Mouse (Mus musculus) heart, embryonic 10.5 days (tissue): ENCODE data around the gene Cox8b. TPM values are rescaled to one million over a fixed set of nuclear protein-coding genes. Genes with fewer than 3 reads are reported as not detected.
A peak's percentile ranks its signal among the peaks of the same experiment; 100 is the strongest.

Experiments used
- DNase-seq: peaks from one replicate; pipeline ENCODE4 v3.0.0-alpha.2; 2017; ENCODE audit warnings: low spot score
- H3K27ac ChIP-seq: fragments of 300-500 bp; sonication (generic); 2 replicates; pipeline ENCODE4 v1.5.1; 2016; ENCODE audit warnings: mild to moderate bottlenecking
- H3K27me3 ChIP-seq: fragments of 300-500 bp; sonication (generic); 2 replicates; pipeline ENCODE4 v1.6.1; 2016; ENCODE audit warnings: mild to moderate bottlenecking; ENCODE audit not compliant: poor library complexity, insufficient read depth, severe bottlenecking
- H3K36me3 ChIP-seq: fragments of 300-500 bp; sonication (generic); 2 replicates; pipeline ENCODE4 v1.6.1; 2016; ENCODE audit warnings: mild to moderate bottlenecking, moderate library complexity
- H3K4me1 ChIP-seq: fragments of 300-500 bp; sonication (generic); 2 replicates; pipeline ENCODE4 v1.6.1; 2016; ENCODE audit warnings: mild to moderate bottlenecking
- H3K4me3 ChIP-seq: fragments of 300-500 bp; sonication (generic); 2 replicates; pipeline ENCODE4 v1.5.1; 2016; ENCODE audit warnings: mild to moderate bottlenecking, moderate library complexity
- H3K9me3 ChIP-seq: fragments of 300-500 bp; sonication (generic); 2 replicates; pipeline ENCODE4 v1.6.1; 2016; ENCODE audit warnings: mild to moderate bottlenecking, moderate library complexity
- WGBS: fragments of 180-500 bp; shearing (Covaris S2); methylation state at CpG from one replicate; pipeline ENCODE4 v1.1.7; 2016; 5-methylcytosine and 5-hydroxymethylcytosine counted together
- polyA plus RNA-seq: library from polyadenylated mRNA; unstranded; fragments of >200 nt; fragmentation: Nextera tagmentation; extraction: Ambion mirVana; gene quantifications from 2 replicates; pipeline ENCODE4 v1.2.1, GENCODE M21; 2016

The Cox8b gene
- polyA plus RNA-seq, 1 experiment from 2014 or later: 13.6 TPM

- H3K4me1 ChIP-seq: peaks cover 9% of the 10 kb centered on the region
- WGBS: under 1% methylated on average over 59 of the region's 59 CpGs
- peak; percentile 97 for DNase-seq
- no peaks in the 10 kb centered on the region for H3K27me3 ChIP-seq
- peaks cover 31% of the 10 kb centered on the region for H3K36me3 ChIP-seq
- peak within 1 kb of the TSS; percentile 92 for H3K27ac ChIP-seq
- H3K9me3 ChIP-seq: no peaks in the 10 kb centered on the region
- H3K4me3 ChIP-seq: peak within 1 kb of the TSS; percentile 98
Measured at GRCm38 (mm10) chr7:140881696-140882468, 18.4 kb downstream of the Cox8b start, which contains the start of the genes Psmd13 and Sirt3. TSS of gene Psmd13 (plus strand) at chr7:140881968. TSS of gene Sirt3 (minus strand) at chr7:140882309.

GRCm38 (mm10) chr7:140880865-140881515 is 19.3 kb downstream of the Cox8b start:
- peak overlapping the region; percentile 98 for H3K4me3 ChIP-seq
- WGBS: 17% methylated on average over 8 of the region's 8 CpGs
- no peaks in the 10 kb centered on the region for H3K9me3 ChIP-seq
- H3K36me3 ChIP-seq: peaks cover 31% of the 10 kb centered on the region
- DNase-seq: no peak
- H3K27ac ChIP-seq: peak overlapping the region; percentile 92
- peaks cover 9% of the 10 kb centered on the region for H3K4me1 ChIP-seq
- no peaks in the 10 kb centered on the region for H3K27me3 ChIP-seq

- Histone ChIP-seq H3K27me3 (no peaks in the 10 kb centered on the region), H3K4me3 (0 out of 2 replicates have a peak overlapping the region, but pooled peaks have one; percentile 98), H3K4me1 (peaks cover 9% of the 10 kb centered on the region), H3K27ac (no peak overlapping the region), H3K9me3 (no peaks in the 10 kb centered on the region), H3K36me3 (peaks cover 35% of the 10 kb centered on the region)
- DNase-seq: no peak
- 87% methylated on average over 3 of the region's 3 CpGs for WGBS
Measured at GRCm38 (mm10) chr7:140880419-140880818, 19.8 kb downstream of the Cox8b start.

GRCm38 (mm10) chr7:140879355-140879754 is 20.9 kb downstream of the Cox8b start:
- no peak overlapping the region for H3K27ac ChIP-seq
- H3K4me1 ChIP-seq: peaks cover 9% of the 10 kb centered on the region
- H3K36me3 ChIP-seq: peaks cover 45% of the 10 kb centered on the region
- no peaks in the 10 kb centered on the region for H3K27me3 ChIP-seq
- WGBS: 82% methylated on average over 7 of the region's 7 CpGs
- no peak for DNase-seq
- no peak overlapping the region for H3K4me3 ChIP-seq
- H3K9me3 ChIP-seq: no peaks in the 10 kb centered on the region

DNA sequence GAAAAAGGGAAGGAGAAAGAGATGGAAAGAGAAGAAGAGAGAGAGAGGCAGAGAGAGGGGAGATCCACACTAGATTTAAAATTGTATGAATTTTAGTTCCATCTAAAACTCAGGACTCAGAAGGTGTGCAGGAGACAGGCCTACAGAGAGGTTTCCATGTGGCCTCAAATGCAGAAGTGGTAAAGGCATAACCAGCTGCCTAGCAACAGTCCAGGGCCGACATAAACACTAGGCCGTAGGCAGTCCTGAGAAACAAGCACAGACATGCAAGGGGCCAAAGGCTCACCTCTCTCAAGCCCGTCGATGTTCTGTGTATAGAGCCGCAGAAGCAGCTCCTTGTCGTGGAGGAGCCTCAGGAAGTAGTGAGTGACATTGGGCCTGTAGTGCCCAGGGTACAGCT is 22.9 kb downstream of the Cox8b start:
- H3K27ac ChIP-seq: no peak overlapping the region

GRCm38 (mm10) chr7:140874224-140874623 is 26.0 kb downstream of the Cox8b start:
- Histone ChIP-seq H3K4me3 (no peak overlapping the region), H3K9me3 (no peaks in the 10 kb centered on the region), H3K27ac (no peak overlapping the region), H3K27me3 (no peaks in the 10 kb centered on the region), H3K4me1 (no peaks in the 10 kb centered on the region), H3K36me3 (peaks cover 50% of the 10 kb centered on the region)
- WGBS: 92% methylated on average over 4 of the region's 4 CpGs
- DNase-seq: no peak

More for the DNA sequence above, 22.9 kb downstream of the Cox8b start:
- Histone ChIP-seq H3K9me3 (no peaks in the 10 kb centered on the region), H3K36me3 (peaks cover 46% of the 10 kb centered on the region), H3K4me1 (peaks cover 3% of the 10 kb centered on the region; the same call in 1 of the 2 replicates), H3K27me3 (no peaks in the 10 kb centered on the region), H3K4me3 (no peak overlapping the region)
- DNase-seq: no peak
- 85% methylated on average over 6 of the region's 6 CpGs for WGBS

GRCm38 (mm10) chr7:140864761-140865160 is 35.5 kb downstream of the Cox8b start:
- Histone ChIP-seq H3K4me3 (no peak overlapping the region), H3K27ac (no peak overlapping the region), H3K9me3 (no peaks in the 10 kb centered on the region), H3K36me3 (peaks cover 78% of the 10 kb centered on the region), H3K4me1 (no peaks in the 10 kb centered on the region), H3K27me3 (no peaks in the 10 kb centered on the region)
- 86% methylated on average over 12 of the region's 12 CpGs for WGBS
- no peak for DNase-seq

GRCm38 (mm10) chr7:140860728-140861127 is 39.5 kb downstream of the Cox8b start:
- WGBS: 86% methylated on average over 5 of the region's 5 CpGs
- Histone ChIP-seq H3K4me3 (no peak overlapping the region), H3K36me3 (peaks cover 71% of the 10 kb centered on the region), H3K4me1 (peaks cover 21% of the 10 kb centered on the region), H3K27ac (no peak overlapping the region), H3K27me3 (no peaks in the 10 kb centered on the region), H3K9me3 (no peaks in the 10 kb centered on the region)
- no peak for DNase-seq

DNA sequence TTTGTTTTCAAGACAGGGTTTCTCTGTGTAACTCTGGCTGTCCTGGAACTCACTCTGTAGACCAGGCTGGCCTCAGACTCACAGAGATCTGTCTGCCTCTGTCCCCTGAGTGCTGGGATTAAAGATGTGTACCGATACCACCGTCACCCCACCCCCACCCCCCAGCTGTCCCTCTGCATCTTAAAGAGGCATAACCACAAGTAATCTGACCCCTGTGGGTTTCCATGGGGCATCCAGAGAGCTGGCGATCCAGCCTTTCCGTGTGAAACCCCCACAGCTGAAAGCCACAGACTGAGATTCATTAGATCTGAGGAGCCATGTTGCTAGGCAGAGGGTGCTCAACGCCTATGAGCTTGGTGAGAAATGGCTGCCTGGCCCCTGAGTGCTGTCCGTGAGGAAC is 40.2 kb downstream of the Cox8b start:
- no peak for DNase-seq
- peaks cover 28% of the 10 kb centered on the region for H3K4me1 ChIP-seq
- no peak overlapping the region for H3K4me3 ChIP-seq
- no peak overlapping the region for H3K27ac ChIP-seq
- H3K36me3 ChIP-seq: peaks cover 67% of the 10 kb centered on the region
- no peaks in the 10 kb centered on the region for H3K9me3 ChIP-seq
- 83% methylated on average over 6 of the region's 6 CpGs for WGBS
- no peaks in the 10 kb centered on the region for H3K27me3 ChIP-seq

GRCm38 (mm10) chr7:140858746-140859145 is 41.5 kb downstream of the Cox8b start:
- 0 out of 2 replicates have a peak overlapping the region, but pooled peaks have one; percentile 83 for H3K4me3 ChIP-seq
- no peaks in the 10 kb centered on the region for H3K9me3 ChIP-seq
- no peak for DNase-seq
- peak overlapping the region; percentile 91; the same call in 1 of the 2 replicates for H3K27ac ChIP-seq
- H3K36me3 ChIP-seq: peaks cover 66% of the 10 kb centered on the region
- no peaks in the 10 kb centered on the region for H3K27me3 ChIP-seq
- WGBS: 89% methylated on average over 8 of the region's 8 CpGs
- peaks cover 34% of the 10 kb centered on the region for H3K4me1 ChIP-seq

DNA sequence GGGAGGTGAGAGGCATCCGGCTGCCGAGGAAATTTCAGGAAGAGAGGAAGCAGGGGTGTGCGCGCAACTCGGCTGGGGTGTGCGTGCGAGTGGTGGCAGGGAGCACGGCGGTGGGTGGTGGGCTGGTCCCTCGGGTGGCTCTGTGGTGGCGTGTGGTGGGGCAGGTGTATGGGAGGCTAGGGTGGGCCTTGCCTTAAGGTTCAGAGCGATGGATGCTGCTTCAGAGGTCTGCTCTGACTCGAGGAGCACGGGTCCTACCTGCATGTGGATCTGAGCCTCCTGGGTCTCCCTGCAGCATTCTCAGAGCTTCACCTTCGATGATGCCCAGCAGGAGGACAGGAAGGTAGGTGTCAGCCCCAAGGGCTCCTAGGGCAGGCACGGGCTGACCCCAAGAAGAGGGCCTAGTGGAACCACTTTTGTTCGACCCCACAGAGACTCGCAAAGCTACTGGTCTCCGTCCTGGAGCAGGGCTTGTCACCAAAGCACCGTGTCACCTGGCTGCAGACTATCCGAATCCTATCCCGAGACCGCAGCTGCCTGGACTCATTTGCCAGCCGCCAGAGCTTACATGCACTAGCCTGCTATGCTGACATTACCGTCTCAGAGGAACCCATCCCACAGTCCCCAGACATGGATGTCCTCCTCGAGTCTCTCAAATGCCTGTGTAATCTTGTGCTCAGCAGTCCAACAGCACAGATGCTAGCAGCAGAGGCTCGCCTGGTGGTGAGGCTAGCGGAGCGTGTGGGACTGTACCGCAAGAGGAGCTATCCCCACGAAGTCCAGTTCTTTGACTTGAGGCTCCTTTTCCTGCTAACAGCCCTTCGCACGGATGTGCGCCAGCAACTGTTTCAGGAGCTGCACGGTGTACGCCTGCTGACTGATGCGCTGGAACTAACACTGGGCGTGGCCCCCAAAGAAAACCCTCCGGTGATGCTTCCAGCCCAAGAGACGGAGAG is 42.4 kb downstream of the Cox8b start, which contains the start of gene Bet1l:
TSS of gene Bet1l (minus strand) at position 28 of the 956 bp plus-strand sequence.
- Histone ChIP-seq H3K27ac (peak within 1 kb of the TSS; percentile 91), H3K36me3 (peaks cover 66% of the 10 kb centered on the region), H3K9me3 (no peaks in the 10 kb centered on the region), H3K4me3 (peak within 1 kb of the TSS; percentile 83), H3K4me1 (peaks cover 34% of the 10 kb centered on the region), H3K27me3 (no peaks in the 10 kb centered on the region)
- DNase-seq: no peak
- WGBS: 38% methylated on average over 40 of the region's 40 CpGs

DNA sequence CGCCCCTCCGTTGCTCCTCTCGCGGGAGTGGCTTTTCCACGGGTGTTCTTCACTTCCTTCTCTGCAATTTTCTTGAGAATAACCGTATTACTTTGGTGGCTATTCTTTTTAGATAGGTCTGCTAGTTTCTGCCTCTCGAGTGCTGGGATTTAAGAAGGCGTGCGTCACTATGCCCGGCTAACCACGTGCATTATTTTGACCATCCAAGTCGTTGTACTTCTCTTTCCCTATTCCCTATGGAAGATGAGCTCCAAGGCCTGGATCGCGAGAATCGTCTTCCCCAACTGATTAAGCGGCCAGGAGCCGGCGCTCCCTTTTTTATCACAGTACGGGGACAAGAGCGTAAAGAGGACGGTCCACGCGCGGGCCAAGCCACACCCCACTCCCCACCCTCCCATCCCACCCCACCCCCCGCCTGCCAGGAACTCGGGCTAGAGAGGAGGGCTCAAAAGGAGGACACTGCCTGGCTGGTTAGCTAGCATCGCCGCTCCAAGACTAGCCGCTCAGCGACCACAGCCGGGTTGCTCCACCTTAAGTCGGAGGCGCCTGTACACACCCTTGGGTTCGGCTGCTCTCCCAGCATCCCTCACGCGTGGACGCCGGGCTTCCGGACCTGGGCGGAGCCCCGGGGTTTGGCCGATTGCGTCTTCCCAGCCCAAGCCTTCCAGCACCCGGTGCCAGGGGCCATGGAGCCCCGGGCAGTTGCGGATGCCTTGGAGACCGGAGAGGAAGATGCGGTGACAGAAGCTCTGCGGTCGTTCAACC is 43.3 kb downstream of the Cox8b start, which contains the start of gene Ric8a:
TSS of gene Ric8a (plus strand) at position 173 of the 765 bp plus-strand sequence.
- Histone ChIP-seq H3K27ac (peak within 1 kb of the TSS; percentile 91), H3K4me1 (peaks cover 34% of the 10 kb centered on the region), H3K36me3 (peaks cover 66% of the 10 kb centered on the region), H3K27me3 (no peaks in the 10 kb centered on the region), H3K9me3 (no peaks in the 10 kb centered on the region), H3K4me3 (peak within 1 kb of the TSS; percentile 83)
- under 1% methylated on average over 49 of the region's 50 CpGs for WGBS
- DNase-seq: peak; percentile 95
